Mouse (Mus musculus): ENCODE results near the gene Ctsf. TPM values are rescaled to one million over a fixed set of nuclear protein-coding genes. Genes with fewer than 3 reads are reported as not detected.

Gene Ctsf
- polyA plus RNA-seq (2012; rRNA removed) = 443 and 448 TPM in 2 replicates

GRCm38 (mm10) chr19:4854552-4855469 lies at the start of gene Ctsf:
TSS of gene Ctsf (plus strand) at chr19:4855130.

GRCm38 (mm10) chr19:4811063-4811908 lies 43.6 kb upstream of the Ctsf start, which contains the start of the genes Gm21992 and Rbm14:
TSS of gene Gm21992 (minus strand) at chr19:4811612.
TSS of gene Rbm14 (minus strand) at chr19:4811634.

GRCm38 (mm10) chr19:4839149-4839548 lies 15.8 kb upstream of the Ctsf start, which contains the start of the genes Ccs and Ccdc87:
TSS of gene Ccs (minus strand) at chr19:4839332.
TSS of gene Ccdc87 (plus strand) at chr19:4839366.

GRCm38 (mm10) chr19:4877785-4878184 lies 22.9 kb downstream of the Ctsf start, which contains the start of gene Actn3:
TSS of gene Actn3 (minus strand) at chr19:4877909.

GRCm38 (mm10) chr19:4878405-4879323 lies 23.7 kb downstream of the Ctsf start, which contains the start of gene Zdhhc24:
TSS of gene Zdhhc24 (plus strand) at chr19:4878668.

GRCm38 (mm10) chr19:4905979-4906794 lies 51.3 kb downstream of the Ctsf start, which contains the start of gene Bbs1:
TSS of gene Bbs1 (minus strand) at chr19:4906628.

Other genes with a start within 250 kb of the Ctsf start
- gene Lrfn4, start 239.5 kb upstream of the Ctsf start, polyA plus RNA-seq (2012; rRNA removed) = 90.2 and 96.9 TPM in 2 replicates
- 174 TPM in 2 replicates for gene Rce1, start 229.5 kb upstream of the Ctsf start, polyA plus RNA-seq (2012; rRNA removed)
- 0.83 and 0.86 TPM in 2 replicates for gene Gm960, start 156.5 kb upstream of the Ctsf start, polyA plus RNA-seq (2012; rRNA removed)
- 1.8 and 2.3 TPM in 2 replicates for gene Sptbn2, start 144.0 kb upstream of the Ctsf start, polyA plus RNA-seq (2012; rRNA removed)
- 14.7 and 16.6 TPM in 2 replicates for gene Rbm4b, start 98.6 kb upstream of the Ctsf start, polyA plus RNA-seq (2012; rRNA removed)
- 45.2 and 82.8 TPM in 2 replicates for gene Rbm4, start 61.2 kb upstream of the Ctsf start, polyA plus RNA-seq (2012; rRNA removed)
- 22.3 and 49.8 TPM in 2 replicates for gene Gm21992, start 43.5 kb upstream of the Ctsf start, polyA plus RNA-seq (2012; rRNA removed)
- gene Rbm14, start 43.5 kb upstream of the Ctsf start, polyA plus RNA-seq (2012; rRNA removed) = 124 and 130 TPM in 2 replicates
- gene Ccs, start 15.8 kb upstream of the Ctsf start, polyA plus RNA-seq (2012; rRNA removed) = 48.6 and 71.6 TPM in 2 replicates
- 0.29 and 0.47 TPM in 2 replicates for gene Ccdc87, start 15.8 kb upstream of the Ctsf start, polyA plus RNA-seq (2012; rRNA removed)
- 3.2 and 3.8 TPM in 2 replicates for gene Actn3, start 22.8 kb downstream of the Ctsf start, polyA plus RNA-seq (2012; rRNA removed)
- gene Zdhhc24, start 23.5 kb downstream of the Ctsf start, polyA plus RNA-seq (2012; rRNA removed) = 50.8 and 63.0 TPM in 2 replicates
- 9.8 and 13.1 TPM in 2 replicates for gene Bbs1, start 51.5 kb downstream of the Ctsf start, polyA plus RNA-seq (2012; rRNA removed)
- gene Dpp3, start 73.2 kb downstream of the Ctsf start, polyA plus RNA-seq (2012; rRNA removed) = 158 and 220 TPM in 2 replicates
- 12.9 and 17.8 TPM in 2 replicates for gene Peli3, start 88.0 kb downstream of the Ctsf start, polyA plus RNA-seq (2012; rRNA removed)
- gene Mrpl11, start 107.0 kb downstream of the Ctsf start, polyA plus RNA-seq (2012; rRNA removed) = 16.6 and 19.4 TPM in 2 replicates
- 2.8 and 4.2 TPM in 2 replicates for gene Npas4, start 135.2 kb downstream of the Ctsf start, polyA plus RNA-seq (2012; rRNA removed)
- 22.3 and 29.6 TPM in 2 replicates for gene Slc29a2, start 168.7 kb downstream of the Ctsf start, polyA plus RNA-seq (2012; rRNA removed)
- gene B4gat1, start 183.7 kb downstream of the Ctsf start, polyA plus RNA-seq (2012; rRNA removed) = 69.6 and 74.6 TPM in 2 replicates
- gene AC124502.3, start 183.8 kb downstream of the Ctsf start, polyA plus RNA-seq (2012; rRNA removed) = 1.6 and 2.1 TPM in 2 replicates
- gene Brms1, start 186.2 kb downstream of the Ctsf start, polyA plus RNA-seq (2012; rRNA removed) = 33.0 and 36.1 TPM in 2 replicates
- 18.2 and 24.3 TPM in 2 replicates for gene Rin1, start 195.4 kb downstream of the Ctsf start, polyA plus RNA-seq (2012; rRNA removed)
- 31.1 and 41.1 TPM in 2 replicates for gene Cd248, start 212.9 kb downstream of the Ctsf start, polyA plus RNA-seq (2012; rRNA removed)
- 8.9 and 12.9 TPM in 2 replicates for gene Tmem151a, start 230.4 kb downstream of the Ctsf start, polyA plus RNA-seq (2012; rRNA removed)
- 166 and 167 TPM in 2 replicates for gene Yif1a, start 233.4 kb downstream of the Ctsf start, polyA plus RNA-seq (2012; rRNA removed)
- 14.4 and 14.6 TPM in 2 replicates for gene Cnih2, start 243.4 kb downstream of the Ctsf start, polyA plus RNA-seq (2012; rRNA removed)

Data from ovary, adult 2 months (tissue).